Mouse (Mus musculus) hindbrain, embryonic 14.5 days (tissue): ENCODE results near the gene Grip2. TPM values are rescaled to one million over a fixed set of nuclear protein-coding genes. Genes with fewer than 3 reads are reported as not detected.

Source experiments
- ATAC-seq: fragments of 200-750 bp; cut with Nextera tagmentation; 2 replicates; pipeline ENCODE4 v1.8.0; 2017; ENCODE audit warnings: moderate number of reproducible peaks, mild to moderate bottlenecking, moderate TSS enrichment, moderate library complexity; ENCODE audit not compliant: low FRiP score
- DNase-seq: peaks from one replicate; pipeline ENCODE4 v3.0.0-alpha.2; 2015; ENCODE audit warnings: low spot score
- H3K27ac ChIP-seq: fragments of 300-500 bp; sonication (generic); 2 replicates; pipeline ENCODE4 v1.5.1; 2014; ENCODE audit warnings: mild to moderate bottlenecking, moderate library complexity
- H3K27me3 ChIP-seq: fragments of 300-500 bp; sonication (generic); 2 replicates; pipeline ENCODE4 v1.6.1; 2014; ENCODE audit warnings: mild to moderate bottlenecking, low read length, mixed read lengths; ENCODE audit not compliant: control insufficient read depth, insufficient read depth
- H3K36me3 ChIP-seq: fragments of 300-500 bp; sonication (generic); replicated peaks from 2 replicates; pipeline ENCODE4 v1.6.1; 2014; ENCODE audit not compliant: control insufficient read depth, insufficient read depth
- H3K4me1 ChIP-seq: fragments of 300-500 bp; sonication (generic); replicated peaks from 2 replicates; pipeline ENCODE4 v1.6.1; 2014; ENCODE audit warnings: antibody characterized with exemption, low read length, mixed read lengths; ENCODE audit not compliant: control insufficient read depth, insufficient read depth
- H3K4me2 ChIP-seq: fragments of 300-500 bp; sonication (generic); replicated peaks from 2 replicates; pipeline ENCODE4 v1.6.1; 2014; ENCODE audit warnings: mild to moderate bottlenecking, moderate library complexity
- H3K4me3 ChIP-seq: fragments of 300-500 bp; sonication (generic); replicated peaks from 2 replicates; pipeline ENCODE4 v1.5.1; 2014; ENCODE audit warnings: mild to moderate bottlenecking, low read length
- H3K9ac ChIP-seq: fragments of 300-500 bp; sonication (generic); 2 replicates; pipeline ENCODE4 v1.6.1; 2014
- H3K9me3 ChIP-seq: fragments of 300-500 bp; sonication (generic); 2 replicates; pipeline ENCODE4 v1.6.1; 2016; ENCODE audit warnings: low read length; ENCODE audit not compliant: control insufficient read depth
- WGBS: fragments of 180-500 bp; shearing (Covaris S2); extraction: QIAGEN DNeasy Blood & Tissue Kit; methylation state at CpG from one replicate; pipeline ENCODE4 v1.1.7; 2014; 5-methylcytosine and 5-hydroxymethylcytosine counted together
- polyA plus RNA-seq: library from polyadenylated mRNA; unstranded; fragments of >200 nt; fragmentation: Nextera tagmentation; extraction: Ambion mirVana; gene quantifications from 2 replicates; pipeline ENCODE4 v1.2.1, GENCODE M21; 2014

Gene Grip2
- polyA plus RNA-seq, 1 experiment from 2014 or later = 8.6 TPM

DNA sequence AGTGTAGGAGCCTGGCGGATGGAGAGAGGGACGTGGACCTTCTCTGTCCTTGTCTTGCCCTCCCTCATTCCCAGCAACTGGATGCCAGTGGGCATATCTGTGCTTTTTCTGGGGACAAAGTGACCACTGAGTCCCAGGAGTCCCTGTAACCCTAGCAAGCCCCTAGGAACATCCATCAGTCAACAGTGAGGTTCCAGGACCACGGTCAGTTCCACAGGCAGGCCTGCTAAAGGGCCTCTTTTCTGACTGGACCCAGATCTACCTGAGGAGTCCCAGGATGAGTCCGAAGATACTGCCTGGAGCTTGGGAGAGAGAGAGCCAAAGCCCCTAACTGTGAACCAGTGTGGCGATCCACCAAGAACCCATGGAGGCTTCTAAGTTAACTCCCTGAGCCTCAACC, 53.1 kb downstream of the Grip2 start:
- 75% methylated on average over 5 of the region's 5 CpGs for WGBS
- ATAC-seq = no peak

DNA sequence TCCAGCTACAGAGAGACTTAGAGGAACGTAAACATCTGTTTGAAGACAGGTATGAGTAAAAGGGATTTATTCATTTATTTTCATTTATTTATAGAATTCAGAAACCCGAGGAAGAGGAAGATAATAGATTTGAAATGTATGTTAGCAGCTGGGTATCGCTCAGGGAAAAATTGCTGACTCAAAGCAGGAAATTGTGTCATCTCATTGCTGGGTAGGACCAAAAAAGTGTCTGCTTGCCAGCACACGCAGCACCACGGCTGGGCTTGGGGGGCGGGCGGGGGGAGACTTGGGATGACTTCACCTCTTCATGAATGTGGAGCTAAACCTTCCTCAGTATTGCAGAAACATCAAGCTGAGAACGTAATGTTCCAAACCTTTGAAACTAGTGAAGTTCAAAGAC, 59.5 kb downstream of the Grip2 start:
- Histone ChIP-seq H3K9ac (no peak overlapping the region), H3K4me2 (no peak overlapping the region), H3K27me3 (no peaks in the 10 kb centered on the region), H3K36me3 (no peaks in the 10 kb centered on the region; the same call in 1 of the 2 replicates), H3K4me1 (no peaks in the 10 kb centered on the region), H3K9me3 (peaks cover 15% of the 10 kb centered on the region; the same call in 1 of the 2 replicates), H3K4me3 (no peak overlapping the region), H3K27ac (no peak overlapping the region)
- ATAC-seq = no peak
- WGBS = 91% methylated on average over 8 of the region's 8 CpGs
- no peak for DNase-seq

More for the DNA sequence above, 53.1 kb downstream of the Grip2 start:
- Histone ChIP-seq H3K36me3 (0 out of 2 replicates have a peak, but pooled peaks cover 4% of the 10 kb centered on the region), H3K27me3 (no peaks in the 10 kb centered on the region), H3K4me3 (no peak overlapping the region), H3K4me1 (no peaks in the 10 kb centered on the region), H3K9ac (no peak overlapping the region), H3K4me2 (no peak overlapping the region), H3K9me3 (peaks cover 15% of the 10 kb centered on the region; the same call in 1 of the 2 replicates), H3K27ac (no peak overlapping the region)
- DNase-seq = no peak

DNA sequence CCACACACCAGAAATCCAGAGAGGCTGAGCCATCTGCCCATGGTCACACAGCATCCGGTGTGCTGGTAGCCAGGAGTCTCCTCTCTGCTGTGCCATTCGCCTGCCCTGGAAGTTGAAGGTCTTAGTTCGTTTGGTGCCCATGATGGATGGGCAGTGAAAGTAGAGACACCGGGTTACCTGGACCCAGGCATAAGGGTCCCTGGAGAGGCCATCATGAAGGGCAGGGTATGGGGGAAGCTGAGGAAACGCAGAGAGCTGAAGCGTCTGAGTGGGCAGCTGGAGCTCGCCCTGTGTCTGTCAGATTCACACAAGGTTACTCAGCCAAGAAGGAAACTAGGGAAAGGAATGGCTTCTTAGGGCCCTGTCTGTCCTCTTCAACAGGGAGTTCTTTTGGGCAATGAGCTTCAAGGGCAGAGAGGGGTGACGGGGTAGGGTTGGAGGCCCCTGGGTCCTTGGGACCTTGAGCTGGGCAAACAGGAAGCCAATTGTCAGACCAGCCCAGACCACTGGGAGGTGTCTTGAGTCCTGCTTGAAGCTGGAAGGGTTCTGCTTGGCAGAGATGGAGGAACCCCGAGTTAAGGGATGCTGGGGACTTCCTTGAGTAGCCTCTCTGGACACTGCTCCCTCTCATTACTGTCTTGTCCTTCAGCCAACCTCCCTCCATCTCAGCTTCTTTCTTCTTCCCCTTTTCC, 64.9 kb downstream of the Grip2 start:
- Histone ChIP-seq H3K4me3 (no peak overlapping the region), H3K27ac (no peak overlapping the region), H3K4me1 (no peaks in the 10 kb centered on the region), H3K27me3 (no peaks in the 10 kb centered on the region), H3K9ac (no peak overlapping the region), H3K36me3 (peaks cover 34% of the 10 kb centered on the region), H3K4me2 (no peak overlapping the region), H3K9me3 (no peaks in the 10 kb centered on the region)
- WGBS = 84% methylated on average over 9 of the region's 9 CpGs
- DNase-seq (no peak), ATAC-seq (no peak)

DNA sequence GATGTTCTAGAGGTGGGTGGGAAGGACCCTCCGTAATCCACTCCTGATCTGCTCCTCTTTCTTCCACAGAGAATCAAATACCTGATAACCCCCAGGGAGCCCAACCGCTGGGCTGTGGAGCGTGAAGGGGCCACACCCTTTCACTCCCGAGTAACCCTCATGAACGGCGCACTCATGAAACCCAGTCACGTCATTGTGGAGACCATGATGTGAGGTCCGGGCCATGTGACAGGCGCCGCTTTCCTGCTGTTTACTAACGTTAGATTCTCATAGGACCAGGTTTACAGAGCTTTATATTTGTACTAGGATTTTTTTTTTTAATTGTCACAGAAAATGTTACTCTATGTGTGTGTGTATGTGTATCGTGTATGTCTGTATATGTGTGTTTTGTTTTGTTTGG, 72.2 kb downstream of the Grip2 start:
- H3K27me3 ChIP-seq = no peaks in the 10 kb centered on the region
- peaks cover 81% of the 10 kb centered on the region for H3K36me3 ChIP-seq
- DNase-seq = no peak
- H3K27ac ChIP-seq = no peak overlapping the region
- no peaks in the 10 kb centered on the region for H3K9me3 ChIP-seq
- WGBS = 77% methylated on average over 12 of the region's 12 CpGs
- H3K4me1 ChIP-seq = no peaks in the 10 kb centered on the region
- no peak overlapping the region for H3K4me3 ChIP-seq
- ATAC-seq = no peak
- H3K4me2 ChIP-seq = no peak overlapping the region
- H3K9ac ChIP-seq = no peak overlapping the region

DNA sequence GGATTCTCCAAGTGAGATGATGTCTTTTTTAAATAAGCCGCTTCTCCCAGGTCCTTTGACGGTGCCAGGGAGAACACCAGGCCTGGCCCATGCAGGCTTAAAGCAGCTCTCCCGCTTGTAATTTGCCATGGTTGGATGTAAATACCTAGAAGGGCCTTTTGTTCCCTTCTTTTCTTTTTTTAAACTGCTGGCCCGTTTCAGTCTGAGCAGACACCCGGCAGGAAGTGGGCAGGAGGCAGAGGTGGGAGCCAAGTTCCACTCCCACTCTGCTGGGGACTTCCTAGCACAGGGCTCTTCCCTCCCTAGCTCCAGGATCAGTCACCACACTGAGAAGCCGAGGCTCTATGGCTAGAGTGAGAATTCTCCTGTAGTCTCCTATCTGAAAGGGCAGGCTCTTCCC, 73.0 kb downstream of the Grip2 start:
- H3K4me3 ChIP-seq = no peak overlapping the region
- H3K36me3 ChIP-seq = peaks cover 80% of the 10 kb centered on the region
- no peak overlapping the region for H3K4me2 ChIP-seq
- no peaks in the 10 kb centered on the region for H3K4me1 ChIP-seq
- H3K27ac ChIP-seq = no peak overlapping the region
- no peaks in the 10 kb centered on the region for H3K27me3 ChIP-seq
- DNase-seq (no peak), ATAC-seq (no peak)
- H3K9me3 ChIP-seq = no peaks in the 10 kb centered on the region
- WGBS = 41% methylated on average over 6 of the region's 6 CpGs
- H3K9ac ChIP-seq = no peak overlapping the region

DNA sequence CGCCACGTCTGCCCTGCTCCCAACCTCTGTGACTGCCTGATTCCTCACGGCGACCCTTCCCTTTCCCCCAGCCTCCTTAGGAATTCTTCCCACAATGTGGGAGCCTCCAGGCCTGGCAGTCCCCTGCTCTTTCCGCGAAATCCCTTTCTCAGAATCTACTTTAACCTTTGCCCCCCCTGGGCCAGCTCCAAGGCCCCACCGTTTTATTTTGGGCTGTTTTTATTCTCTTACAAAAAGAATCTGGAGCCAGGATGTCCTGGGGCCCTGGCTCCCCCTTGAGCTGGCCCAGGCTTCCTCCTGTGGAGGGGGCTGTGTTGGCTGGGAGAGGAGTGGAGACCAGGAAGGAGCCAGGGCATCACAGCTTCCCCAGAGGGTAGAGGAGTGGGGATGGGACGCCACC, 74.2 kb downstream of the Grip2 start:
- DNase-seq (no peak), ATAC-seq (no peak)
- H3K4me1 ChIP-seq = no peaks in the 10 kb centered on the region
- H3K4me2 ChIP-seq = no peak overlapping the region
- WGBS = 40% methylated on average over 8 of the region's 8 CpGs
- H3K36me3 ChIP-seq = peaks cover 81% of the 10 kb centered on the region
- H3K9ac ChIP-seq = no peak overlapping the region
- no peak overlapping the region for H3K27ac ChIP-seq
- H3K27me3 ChIP-seq = no peaks in the 10 kb centered on the region
- H3K9me3 ChIP-seq = no peaks in the 10 kb centered on the region
- no peak overlapping the region for H3K4me3 ChIP-seq

DNA sequence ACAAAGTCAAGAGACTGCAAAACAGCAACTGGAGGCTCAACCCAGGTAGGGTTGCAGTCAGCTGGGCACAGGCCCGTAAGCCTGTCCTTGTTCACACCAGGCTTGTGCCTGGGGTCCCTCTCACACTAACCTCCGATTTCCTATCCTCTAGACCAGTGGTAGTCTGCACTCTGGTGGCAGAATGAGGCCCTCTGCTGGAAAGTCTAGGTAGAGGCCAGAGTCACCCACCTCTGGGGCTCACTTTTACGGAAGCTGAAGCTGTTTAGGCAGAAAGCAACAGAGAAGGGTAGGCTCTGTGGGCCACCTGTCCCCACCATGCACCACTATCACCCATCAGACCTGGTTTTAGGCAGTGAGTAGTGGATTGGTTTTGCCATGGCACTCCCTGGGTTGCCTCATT, 76.1 kb downstream of the Grip2 start:
- H3K4me1 ChIP-seq = no peaks in the 10 kb centered on the region
- H3K9me3 ChIP-seq = no peaks in the 10 kb centered on the region
- ATAC-seq (no peak), DNase-seq (no peak)
- H3K36me3 ChIP-seq = peaks cover 80% of the 10 kb centered on the region
- no peak overlapping the region for H3K27ac ChIP-seq
- no peak overlapping the region for H3K9ac ChIP-seq
- H3K27me3 ChIP-seq = no peaks in the 10 kb centered on the region
- WGBS = 71% methylated on average over 3 of the region's 3 CpGs
- H3K4me2 ChIP-seq = no peak overlapping the region
- H3K4me3 ChIP-seq = no peak overlapping the region

DNA sequence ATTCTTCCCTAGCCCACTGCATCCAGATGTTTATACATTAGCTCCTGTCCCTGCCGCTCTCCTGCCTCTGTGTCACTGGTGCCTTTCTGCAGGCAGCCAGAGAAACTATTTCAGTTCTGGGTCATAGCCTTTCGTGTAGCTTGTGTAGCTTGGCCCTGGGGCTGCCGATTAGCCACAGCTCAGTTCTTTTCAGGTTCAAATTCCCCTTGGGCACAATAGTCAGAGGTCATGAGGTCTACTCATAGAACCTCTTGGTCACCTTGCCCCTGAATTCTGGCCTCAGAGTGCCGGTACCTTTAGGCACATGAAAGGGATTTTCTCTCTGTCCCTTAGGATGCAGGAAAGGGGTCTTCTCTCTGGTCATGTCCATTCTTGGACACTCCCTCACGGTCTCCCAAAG, 80.3 kb downstream of the Grip2 start:
- DNase-seq (no peak), ATAC-seq (no peak)
- Histone ChIP-seq H3K27ac (no peak overlapping the region), H3K27me3 (no peaks in the 10 kb centered on the region), H3K4me1 (no peaks in the 10 kb centered on the region), H3K4me3 (no peak overlapping the region), H3K9me3 (no peaks in the 10 kb centered on the region), H3K9ac (no peak overlapping the region), H3K4me2 (no peak overlapping the region), H3K36me3 (peaks cover 93% of the 10 kb centered on the region)
- 76% methylated on average over 5 of the region's 5 CpGs for WGBS

DNA sequence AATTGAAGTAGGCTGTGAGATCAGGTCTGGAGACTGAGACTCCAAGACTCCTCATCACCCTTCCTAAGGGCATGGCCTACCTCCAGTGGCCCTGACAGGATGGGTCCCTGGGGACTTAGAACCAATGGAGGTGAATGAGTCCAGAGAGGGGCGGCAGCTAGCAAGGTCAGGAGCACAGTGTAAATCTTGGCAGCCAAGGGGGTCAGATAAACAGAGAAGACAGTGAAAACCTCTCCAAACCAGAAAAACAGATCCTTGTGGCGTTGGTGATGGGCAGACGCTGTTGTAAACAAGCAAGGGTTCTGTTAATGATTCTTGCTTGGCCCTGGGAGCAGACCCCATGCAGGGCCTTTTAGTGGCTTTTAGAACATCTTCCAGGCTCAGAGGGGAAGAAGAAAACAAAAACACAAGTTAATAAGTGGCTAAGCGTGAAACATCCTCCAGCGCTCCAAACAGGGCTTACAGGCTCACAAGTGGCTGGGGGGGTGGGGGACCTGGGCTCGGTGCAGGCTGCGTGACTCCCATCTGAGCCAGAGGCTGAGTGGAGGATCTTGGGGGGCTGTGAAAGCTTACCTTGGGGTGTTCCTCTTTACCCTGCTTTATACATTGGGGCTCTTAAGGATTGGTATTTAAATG, 81.0 kb downstream of the Grip2 start:
- Histone ChIP-seq H3K9ac (no peak overlapping the region), H3K4me2 (no peak overlapping the region), H3K27me3 (no peaks in the 10 kb centered on the region), H3K27ac (no peak overlapping the region), H3K36me3 (peaks cover 91% of the 10 kb centered on the region), H3K4me1 (no peaks in the 10 kb centered on the region), H3K4me3 (no peak overlapping the region), H3K9me3 (no peaks in the 10 kb centered on the region)
- DNase-seq = no peak
- 45% methylated on average over 7 of the region's 7 CpGs for WGBS
- no peak for ATAC-seq
